Mouse (Mus musculus): ENCODE results near the gene Sec22b.

GRCm38 (mm10) chr3:97934331-97935300, 33.6 kb downstream of the Sec22b start:
- TF ChIP-seq CTCF (IDR thresholded peaks at IDR 0.05; ENCODE audit: low read depth, low read length) = no peak
- no peak for TF ChIP-seq POLR2A (IDR thresholded peaks at IDR 0.05; ENCODE audit: insufficient read depth, low read length)
- TF ChIP-seq EP300 (IDR thresholded peaks at IDR 0.05; ENCODE audit: insufficient read depth, low read depth, low read length) = no peak

All from ES-Bruce4 (cell line).